Mouse (Mus musculus): Measurements from ENCODE around the gene Lrrc32. TPM values are rescaled to one million over a fixed set of nuclear protein-coding genes. Genes with fewer than 3 reads are reported as not detected.

The Lrrc32 gene
- total RNA-seq, 2 experiments from 2014 or later, result 14.6 to 15.8 TPM

- intact Hi-C loops (cut with DNase I), result no loop called here
- peak in 1 of 2 experiments; percentile 48 for DNase-seq
These were observed 15.7 kb downstream of the Lrrc32 start for GRCm38 (mm10) chr7:98504726-98505314.

GRCm38 (mm10) chr7:98505664-98506063, 16.6 kb downstream of the Lrrc32 start:
- intact Hi-C loops (cut with DNase I), result no loop called here
- no peak for DNase-seq

- intact Hi-C loops (cut with DNase I), result no loop called here
- no peak for DNase-seq
These were observed 22.2 kb downstream of the Lrrc32 start for GRCm38 (mm10) chr7:98510961-98511958.

GRCm38 (mm10) chr7:98513251-98513650, 24.2 kb downstream of the Lrrc32 start:
- DNase-seq, result no peak
- intact Hi-C loops (cut with DNase I), result no loop called here

GRCm38 (mm10) chr7:98522576-98522975, 33.5 kb downstream of the Lrrc32 start:
- peak; percentile 64 to 67 for DNase-seq
- intact Hi-C loops (cut with DNase I), result no loop called here

- intact Hi-C loops (cut with DNase I), result no loop called here
- DNase-seq, result peak; percentile 72 to 76
These were observed 34.2 kb downstream of the Lrrc32 start for GRCm38 (mm10) chr7:98523070-98523812.

- intact Hi-C loops (cut with DNase I), result no loop called here
- peak; percentile 64 to 67 for DNase-seq
These were observed 34.8 kb downstream of the Lrrc32 start for GRCm38 (mm10) chr7:98523813-98524361.

- intact Hi-C loops (cut with DNase I), result no loop called here
- DNase-seq, result peak in 1 of 2 experiments; percentile 34
These were observed 35.3 kb downstream of the Lrrc32 start for GRCm38 (mm10) chr7:98524401-98524800.

GRCm38 (mm10) chr7:98524869-98525699, 36.0 kb downstream of the Lrrc32 start:
- no peak for DNase-seq
- intact Hi-C loops (cut with DNase I), result no loop called here

GRCm38 (mm10) chr7:98527085-98527484, 38.0 kb downstream of the Lrrc32 start:
- intact Hi-C loops (cut with DNase I), result no loop called here
- no peak for DNase-seq

GRCm38 (mm10) chr7:98531612-98532011, 42.5 kb downstream of the Lrrc32 start:
- no peak for DNase-seq
- intact Hi-C loops (cut with DNase I), result no loop called here

GRCm38 (mm10) chr7:98532981-98533380, 43.9 kb downstream of the Lrrc32 start:
- intact Hi-C loops (cut with DNase I), result no loop called here
- DNase-seq, result no peak

- intact Hi-C loops (cut with DNase I), result no loop called here
- DNase-seq, result no peak
These were observed 45.4 kb downstream of the Lrrc32 start for GRCm38 (mm10) chr7:98534432-98534855.

- intact Hi-C loops (cut with DNase I), result no loop called here
These were observed 46.1 kb downstream of the Lrrc32 start for GRCm38 (mm10) chr7:98535191-98535590.

GRCm38 (mm10) chr7:98535882-98536281, 46.8 kb downstream of the Lrrc32 start:
- intact Hi-C loops (cut with DNase I), result no loop called here
- DNase-seq, result no peak

More at GRCm38 (mm10) chr7:98535191-98535590, 46.1 kb downstream of the Lrrc32 start:
- no peak for DNase-seq

- DNase-seq, result peak in 1 of 2 experiments; percentile 30
- intact Hi-C loops (cut with DNase I), result no loop called here
These were observed 48.3 kb downstream of the Lrrc32 start for GRCm38 (mm10) chr7:98537210-98537966.

GRCm38 (mm10) chr7:98537967-98538573, 49.0 kb downstream of the Lrrc32 start:
- no peak for DNase-seq

GRCm38 (mm10) chr7:98540879-98541278, 51.8 kb downstream of the Lrrc32 start:
- intact Hi-C loops (cut with DNase I), result no loop called here

More at GRCm38 (mm10) chr7:98537967-98538573, 49.0 kb downstream of the Lrrc32 start:
- intact Hi-C loops (cut with DNase I), result no loop called here

More at GRCm38 (mm10) chr7:98540879-98541278, 51.8 kb downstream of the Lrrc32 start:
- DNase-seq, result no peak
